Mouse (Mus musculus): ENCODE measurements at regions not wholly inside any gene's neighbourhood (a gene's known extent, or its start where the extent isn't known, plus 50 kb on each side); places are given as distances from the start of the nearest gene placed in this dataset.
"Not testable (repeated sequence)": the region's sequence is repeated elsewhere in the genome, so short reads cannot be mapped to it uniquely, and the experiment has no call there.

DNA sequence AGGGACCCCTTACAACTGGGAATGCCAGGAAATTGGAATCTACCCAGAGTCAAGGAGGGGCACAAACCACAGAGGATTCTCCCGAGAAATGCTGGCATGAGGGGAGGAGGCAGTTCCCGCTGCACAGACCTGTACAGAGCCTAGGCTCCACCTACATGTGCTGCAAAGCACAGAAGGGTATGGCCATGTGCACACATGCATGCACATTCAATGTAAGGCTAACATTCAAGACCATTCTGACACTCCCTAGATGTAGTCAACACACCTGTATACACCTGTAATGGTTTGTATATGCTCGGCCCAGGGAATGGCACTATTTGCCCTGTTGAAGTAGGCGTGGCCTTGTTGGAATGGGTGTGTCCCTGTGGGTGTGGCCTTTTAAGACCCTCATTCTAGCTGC lies 238.0 kb downstream of the Prex1 start:
- DNase-seq = no peak

DNA sequence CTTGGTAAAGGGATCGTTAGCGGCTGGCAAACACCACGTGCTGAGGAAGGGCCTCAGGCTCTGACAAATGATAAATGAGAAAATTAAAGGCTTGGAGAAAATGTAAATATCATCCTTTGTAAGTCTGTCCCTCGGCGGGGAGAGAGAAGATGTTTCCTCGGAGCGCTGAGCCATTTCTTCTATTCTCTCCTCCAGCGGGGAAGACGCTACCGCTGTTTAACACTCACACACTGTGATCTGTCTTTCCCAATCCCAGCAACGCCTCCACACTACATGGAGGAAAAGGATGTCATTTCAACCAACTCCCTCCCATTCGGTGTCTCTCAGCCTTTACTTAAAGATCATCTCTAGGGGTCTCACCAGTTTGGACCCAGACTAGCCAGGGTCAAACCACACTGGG lies 239.0 kb downstream of the Prex1 start:
- DNase-seq = no peak

DNA sequence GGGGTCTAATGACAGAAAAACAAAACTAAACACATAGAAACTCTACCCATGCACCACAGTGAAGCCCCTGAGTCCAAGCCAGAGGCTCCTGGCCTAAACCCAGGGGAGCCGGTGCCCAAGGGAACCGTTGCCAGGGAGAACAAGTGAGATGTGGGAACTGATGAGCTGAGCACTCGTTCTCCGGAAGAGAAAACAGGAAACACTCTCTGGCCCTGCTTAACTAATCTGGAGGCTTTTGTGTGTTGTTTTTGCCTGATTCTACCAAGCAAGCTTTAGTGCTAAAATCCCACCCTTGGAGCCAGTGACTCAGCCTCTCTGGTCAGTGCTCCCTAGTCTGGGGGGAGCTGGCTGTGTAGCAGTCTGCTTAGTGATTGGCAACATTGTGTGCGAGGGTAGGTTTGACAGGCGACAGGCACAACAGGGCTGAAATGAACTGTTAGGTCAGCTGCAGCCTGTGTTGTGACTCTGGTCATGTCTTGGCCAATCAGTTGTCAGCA lies 242.3 kb downstream of the Prex1 start:
- DNase-seq = no peak

DNA sequence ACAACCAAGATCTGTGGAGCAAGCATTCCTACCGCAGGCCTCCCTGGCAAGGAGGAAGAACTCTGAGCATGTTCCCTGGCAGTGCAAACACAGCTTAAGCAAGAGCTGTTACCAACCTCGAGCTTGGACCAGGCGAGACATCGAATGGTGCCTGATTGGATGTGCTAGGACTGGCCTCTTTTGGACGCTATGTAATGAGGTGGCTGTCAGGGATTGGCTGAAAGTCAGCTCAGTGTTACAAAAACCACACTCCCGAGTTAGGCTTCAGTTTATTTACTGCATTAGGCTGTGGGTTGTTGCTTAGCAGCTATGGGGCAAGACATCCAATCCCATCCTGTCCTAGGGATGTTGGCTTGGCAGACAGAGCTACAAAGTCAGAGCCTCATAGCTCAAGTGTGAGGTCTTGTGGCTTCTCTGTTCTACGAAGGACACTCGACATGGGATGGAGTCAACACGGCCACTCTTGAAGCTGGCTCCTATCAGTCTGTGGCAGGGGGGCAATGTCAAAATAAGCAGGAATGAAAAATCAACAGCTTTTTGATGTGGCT lies 244.5 kb downstream of the Prex1 start:
- DNase-seq = no peak

DNA sequence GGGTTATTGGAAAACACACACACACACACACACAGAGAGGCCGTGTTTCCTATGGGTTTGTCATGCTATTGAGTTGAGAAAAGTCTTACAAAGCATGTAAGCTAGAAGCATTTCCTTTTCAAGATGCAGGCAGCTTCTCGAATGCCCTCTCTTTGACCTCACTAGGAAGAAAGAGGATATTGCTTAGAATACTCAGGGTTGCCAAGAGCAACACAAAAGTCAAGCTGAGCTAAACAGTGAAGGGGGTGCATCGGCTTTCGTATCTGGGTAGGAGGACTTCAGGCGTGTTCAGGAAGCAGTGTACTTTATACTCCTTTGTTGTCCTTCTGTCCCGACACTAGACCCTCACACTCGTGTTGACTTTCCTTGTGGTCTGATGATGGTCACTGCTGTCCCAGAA lies 246.5 kb downstream of the Prex1 start:
- no peak for DNase-seq

DNA sequence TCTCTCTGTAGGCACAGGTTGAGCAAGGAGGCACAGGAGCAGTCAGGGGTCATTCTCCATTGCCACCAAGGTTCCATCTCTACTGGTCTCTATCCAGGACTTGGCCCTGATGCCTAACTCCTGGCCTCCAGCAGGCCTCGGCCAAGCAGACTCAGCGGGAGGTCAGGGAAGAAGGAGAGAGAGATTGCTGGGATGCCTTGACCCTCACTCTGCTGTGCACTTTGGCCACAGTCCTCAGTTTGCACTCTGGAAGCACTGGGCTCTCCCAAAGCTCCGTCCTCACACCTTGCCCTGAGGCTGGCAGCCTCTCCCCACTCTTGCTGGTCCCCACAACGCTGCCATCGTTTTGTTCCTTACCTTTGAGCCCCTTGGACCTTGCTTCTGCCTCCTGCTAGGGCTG lies 248.1 kb downstream of the Prex1 start:
- no peak for DNase-seq

DNA sequence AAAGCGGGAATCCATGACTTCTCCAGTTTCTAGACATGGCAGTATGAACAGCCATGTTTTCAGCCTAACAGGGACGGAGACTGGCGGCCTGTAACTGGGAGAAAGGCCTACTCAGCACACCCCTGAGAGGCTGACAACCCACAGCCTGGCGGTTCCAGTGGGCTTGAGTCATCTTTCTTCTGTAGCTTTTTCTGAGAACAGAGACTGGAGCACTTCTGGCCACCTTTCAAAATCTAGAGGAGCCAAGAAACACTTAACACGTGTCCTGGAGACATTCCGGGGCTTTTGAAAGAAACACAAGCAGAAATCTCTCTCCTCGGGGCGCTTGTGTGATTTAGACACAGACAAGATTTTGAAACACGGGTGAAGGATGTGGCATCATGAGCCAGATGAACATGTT lies 250.1 kb downstream of the Prex1 start:
- peak; percentile 54 for DNase-seq

DNA sequence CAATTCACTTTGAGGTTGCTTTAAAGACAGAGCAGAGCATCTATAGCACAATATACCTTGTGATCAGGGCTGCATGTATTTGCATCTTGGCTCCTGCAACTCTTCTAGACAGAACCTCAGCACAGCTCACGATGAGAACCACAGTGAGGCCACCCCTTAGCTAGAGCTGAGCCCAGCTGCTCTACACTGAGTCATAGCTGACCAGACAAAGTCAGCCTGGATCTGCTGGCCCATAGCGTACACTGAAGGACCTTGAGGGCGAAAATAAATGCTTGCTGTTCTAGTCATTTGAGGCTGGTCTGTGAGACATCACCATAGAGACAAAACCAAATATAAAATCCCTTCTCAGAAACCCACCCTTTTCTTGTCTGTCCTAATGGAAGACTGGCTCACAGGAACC lies 251.7 kb downstream of the Prex1 start:
- DNase-seq = no peak

DNA sequence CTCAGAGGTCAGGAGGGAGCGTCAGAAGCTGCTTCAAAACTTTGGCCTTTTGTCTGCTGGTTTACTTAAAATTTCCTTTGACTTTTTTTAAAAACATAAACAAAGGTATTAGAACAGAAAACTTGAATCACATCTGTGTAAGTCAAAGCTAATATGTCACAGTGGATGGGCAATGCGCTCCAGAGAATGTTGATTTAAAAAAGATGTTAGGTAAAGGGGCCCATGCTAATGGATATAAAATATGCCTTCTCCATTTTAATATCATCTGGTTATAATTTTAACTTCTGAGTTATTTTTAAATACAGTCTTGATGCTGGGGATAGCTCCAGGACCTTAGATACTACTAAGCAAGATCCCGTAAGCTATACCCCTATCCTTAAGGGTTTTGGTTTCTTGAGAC lies 252.5 kb downstream of the Prex1 start:
- no peak for DNase-seq

DNA sequence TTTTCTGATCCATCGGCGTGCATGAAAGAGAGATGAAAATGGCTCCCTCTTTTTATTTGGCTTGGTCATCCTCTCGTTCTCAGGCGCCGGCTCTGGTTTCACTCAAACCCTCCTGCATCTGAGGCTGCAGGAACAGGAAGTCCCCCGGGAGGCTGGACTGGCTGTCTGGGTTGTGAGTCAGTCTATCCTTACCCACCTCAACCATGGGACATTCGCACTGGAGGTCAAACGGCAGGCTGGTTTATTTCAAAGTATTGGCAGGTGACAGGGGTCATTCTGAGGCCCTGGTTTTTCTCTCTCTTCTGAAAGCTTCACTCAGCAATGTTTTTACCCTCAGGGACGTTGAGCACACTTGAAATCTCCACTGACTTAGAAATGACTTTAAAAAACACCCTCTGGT lies 253.7 kb downstream of the Prex1 start:
- DNase-seq = peak; percentile 77

DNA sequence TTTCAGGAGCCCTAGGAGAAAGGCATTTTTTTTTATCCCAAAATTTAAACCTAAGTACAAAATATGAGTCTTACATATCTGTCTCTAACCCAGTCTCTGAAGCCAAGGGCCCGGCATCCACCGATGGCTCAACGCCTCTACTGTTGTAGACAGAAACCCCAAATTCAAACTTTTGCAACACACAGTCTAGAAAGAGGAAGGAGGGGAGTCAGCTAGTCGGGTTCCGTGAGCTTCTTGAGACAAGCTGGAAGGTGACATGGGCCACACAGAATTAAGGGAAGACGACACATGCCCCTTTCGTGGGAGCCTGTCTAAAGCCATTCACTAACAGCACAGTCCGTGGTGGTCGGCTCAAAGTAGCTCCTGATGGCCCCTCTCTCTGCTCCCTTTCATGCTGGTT lies 254.7 kb downstream of the Prex1 start:
- DNase-seq = no peak

DNA sequence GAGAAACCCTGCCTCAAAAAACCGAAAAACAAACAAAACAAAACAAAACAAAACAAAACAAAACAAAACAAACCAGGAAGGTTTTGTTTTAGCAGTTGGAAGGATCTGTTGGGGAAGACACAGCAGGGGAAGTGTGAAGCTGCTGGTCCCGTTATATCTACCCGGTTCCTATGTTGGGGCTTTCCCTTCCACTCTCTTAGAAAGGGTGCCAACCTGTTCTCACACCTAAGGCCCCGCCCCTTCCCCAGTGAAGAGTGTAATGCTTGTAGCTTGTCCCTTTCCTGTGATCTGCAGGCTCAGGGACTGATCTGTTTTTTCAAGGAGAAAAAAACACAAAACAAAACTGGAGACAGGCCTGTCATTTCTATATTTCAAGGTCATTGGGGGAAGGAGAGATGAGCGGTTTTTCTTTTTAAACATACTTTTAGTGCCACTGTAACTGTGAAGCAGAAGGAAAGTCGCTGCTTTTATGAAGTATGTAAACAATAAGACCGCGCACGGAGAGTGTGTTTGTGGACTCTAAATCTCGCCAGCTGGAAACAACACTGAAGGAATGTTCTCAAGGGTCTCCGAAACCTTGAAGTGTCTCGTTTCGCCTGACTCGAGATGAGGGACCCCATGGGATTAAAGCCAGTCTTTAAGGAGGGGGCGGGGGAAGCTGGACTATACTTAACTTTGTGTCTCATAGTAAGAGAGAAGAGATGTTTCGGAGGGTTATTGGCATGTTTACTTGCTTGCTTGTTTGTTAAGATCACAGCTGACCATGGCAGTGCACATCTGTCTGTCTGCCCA lies 256.1 kb downstream of the Prex1 start:
- no peak for DNase-seq

DNA sequence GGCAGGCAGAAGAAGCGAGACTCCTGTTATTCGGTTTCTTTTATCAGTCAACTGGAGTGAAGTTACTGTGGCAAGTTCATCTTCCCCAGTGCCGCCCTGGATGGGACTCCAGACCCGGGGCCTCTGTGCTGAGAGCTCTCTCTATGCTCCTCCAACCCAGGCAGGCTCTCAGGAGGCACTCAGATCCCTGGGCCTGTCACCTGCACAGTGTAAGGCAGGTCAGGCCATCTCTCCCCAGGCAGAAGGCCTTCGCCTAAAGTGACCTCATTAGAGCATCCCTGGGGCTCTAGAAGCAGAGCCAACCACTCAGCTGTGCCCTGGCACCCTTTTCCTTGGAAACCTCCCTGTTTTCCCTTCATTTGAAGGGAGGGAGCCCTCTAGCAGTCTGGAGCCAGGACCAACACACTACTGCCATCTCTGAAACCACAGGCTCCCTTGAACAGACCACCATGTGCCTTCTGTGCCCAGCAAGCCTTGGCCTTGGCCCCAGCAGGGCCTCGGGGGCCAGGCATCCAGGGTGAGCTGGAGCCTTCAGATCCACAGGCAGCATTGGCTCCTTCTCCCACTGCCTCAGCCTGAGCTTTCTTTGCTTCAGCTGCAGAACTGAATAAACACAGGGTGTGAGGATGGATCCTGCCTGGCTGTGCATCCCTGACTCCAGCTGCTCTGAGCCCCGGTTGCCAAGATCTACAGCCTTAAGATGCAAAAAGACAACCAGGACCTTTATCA lies 259.3 kb downstream of the Prex1 start:
- not testable (repeated sequence) for DNase-seq

DNA sequence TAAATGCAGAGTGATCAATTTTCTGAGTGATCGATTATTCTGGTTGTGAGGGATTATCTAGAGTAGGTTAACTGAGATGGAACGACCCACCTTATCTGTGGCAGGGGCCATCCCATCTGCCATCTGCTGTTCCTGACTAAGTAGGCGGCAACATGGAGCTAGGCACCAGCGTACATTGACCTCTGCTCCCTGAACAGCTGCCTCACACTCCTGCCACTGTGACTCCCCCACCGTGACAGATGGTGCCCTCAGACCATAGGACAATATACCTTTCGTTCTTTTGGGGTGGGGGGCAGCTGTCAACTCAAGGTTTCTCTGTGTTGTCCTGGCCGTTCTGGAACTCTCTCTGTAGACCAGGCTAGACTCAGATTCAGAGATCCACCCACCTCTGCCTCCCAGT lies 262.7 kb downstream of the Prex1 start:
- no peak for DNase-seq

DNA sequence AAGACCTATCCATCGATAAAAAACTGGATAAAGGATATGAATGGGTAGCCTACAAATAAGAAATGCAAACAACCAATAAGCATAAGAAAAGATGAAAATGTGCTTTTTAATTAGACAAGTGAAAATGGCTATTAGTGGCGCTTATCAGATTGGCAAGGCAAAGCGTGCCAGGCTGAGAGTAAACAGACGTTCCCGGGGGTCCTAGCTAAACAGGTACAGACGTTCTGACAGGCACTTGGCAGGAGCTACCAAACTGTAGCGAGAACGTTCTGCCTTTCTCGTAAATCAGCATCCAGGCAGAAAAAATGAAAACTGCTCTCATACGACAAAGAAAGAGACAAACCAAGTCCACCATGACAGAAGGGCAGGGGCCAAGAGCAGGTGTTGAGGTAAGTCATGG lies 263.3 kb downstream of the Prex1 start:
- DNase-seq = no peak

DNA sequence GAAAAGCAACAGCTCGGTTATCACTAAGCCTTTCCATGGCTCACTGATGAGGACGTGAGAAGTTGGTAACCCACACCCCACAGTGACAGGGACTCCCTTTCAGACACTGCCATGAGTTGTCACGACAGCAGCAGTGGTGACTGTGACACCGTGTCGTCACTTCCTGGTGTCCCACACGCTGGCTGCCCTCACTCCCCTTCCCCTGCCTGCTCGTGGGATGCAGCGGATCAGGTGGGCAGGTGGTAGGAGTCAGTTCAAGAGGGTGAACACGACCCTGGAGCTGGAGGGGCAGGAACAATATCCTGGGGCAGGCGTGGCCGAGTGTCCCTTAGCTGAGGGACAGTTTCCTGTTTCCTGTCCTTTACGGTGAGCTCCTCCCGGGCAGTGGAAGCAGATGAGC lies 264.9 kb downstream of the Prex1 start:
- no peak for DNase-seq

DNA sequence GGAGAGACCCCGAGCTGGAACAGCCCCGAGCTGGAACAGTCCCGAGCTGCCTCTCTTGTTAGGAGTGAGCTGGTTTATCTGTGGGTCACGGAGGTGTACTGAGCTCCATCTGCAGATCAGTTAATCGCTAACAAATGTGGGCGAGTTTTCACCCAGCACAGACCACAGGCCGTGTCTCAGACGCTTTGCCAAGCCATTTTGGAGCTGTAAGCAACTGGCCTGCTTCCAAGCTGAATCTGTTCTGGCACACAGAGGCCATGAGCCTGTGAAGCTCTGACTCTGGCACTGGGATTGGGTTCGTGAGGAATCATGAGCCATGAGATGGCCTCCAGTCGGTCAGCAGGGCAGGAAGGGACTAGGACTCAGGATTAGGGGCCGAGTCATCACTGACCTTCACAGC lies 265.5 kb downstream of the Prex1 start:
- peak; percentile 78 for DNase-seq

DNA sequence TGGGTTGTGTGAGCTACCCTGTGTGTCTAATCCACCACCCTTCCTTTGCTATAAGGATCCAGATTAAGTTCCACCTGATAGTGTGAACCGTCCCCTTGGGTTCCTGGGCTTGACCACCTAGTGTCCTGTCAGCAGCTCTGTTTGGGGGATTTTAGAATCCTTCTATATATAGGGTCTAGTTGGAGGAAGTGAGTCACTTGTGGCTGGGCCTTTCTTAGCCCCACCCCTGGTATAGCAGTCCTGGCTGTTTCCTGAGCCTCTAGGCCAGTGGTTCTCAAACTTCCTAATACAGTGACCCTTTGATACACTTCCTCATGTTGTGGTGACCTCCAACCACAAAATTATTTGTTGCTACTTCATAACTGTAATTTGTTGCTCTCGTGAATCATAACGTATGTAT lies 267.1 kb downstream of the Prex1 start:
- no peak for DNase-seq

DNA sequence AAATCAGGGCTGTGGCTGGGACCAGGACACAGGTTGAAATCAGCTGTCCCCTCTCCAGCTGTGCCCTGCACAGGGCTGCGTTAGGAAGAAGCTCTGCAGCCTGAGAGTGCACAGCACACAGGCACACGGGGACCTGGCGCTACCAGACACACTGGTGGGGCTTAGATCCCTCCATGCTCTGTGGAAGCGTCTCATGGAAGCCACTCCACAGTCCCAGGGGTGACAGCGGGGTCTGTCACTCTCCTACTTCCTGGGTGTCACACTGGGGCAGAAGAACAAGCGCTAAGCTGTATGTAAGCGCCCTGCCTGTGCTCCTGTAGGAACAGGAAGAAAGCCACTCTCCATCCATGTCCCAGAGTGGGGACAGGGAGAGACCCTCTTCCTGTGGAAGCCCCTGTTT lies 267.8 kb downstream of the Prex1 start:
- DNase-seq = not testable (repeated sequence)

DNA sequence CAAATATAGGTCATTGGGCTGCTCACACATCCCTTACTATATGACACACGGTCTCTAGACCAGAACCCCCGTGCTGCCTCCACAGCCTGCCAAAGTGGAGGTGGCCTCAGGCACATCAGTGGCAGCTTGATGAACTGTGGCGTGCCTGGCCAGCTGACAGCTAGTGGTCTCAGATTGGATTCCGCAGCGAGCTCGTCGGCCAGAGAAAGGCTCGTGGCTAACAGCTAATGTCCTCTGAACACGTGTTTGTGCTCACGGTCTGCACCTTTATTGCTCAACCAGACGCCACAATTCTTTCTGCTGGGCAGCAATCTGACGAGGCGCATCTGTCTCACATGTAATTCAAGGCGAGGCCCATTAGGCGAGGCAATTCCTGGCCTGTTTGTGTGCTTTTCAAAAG lies 270.6 kb downstream of the Prex1 start:
- DNase-seq = peak; percentile 47

DNA sequence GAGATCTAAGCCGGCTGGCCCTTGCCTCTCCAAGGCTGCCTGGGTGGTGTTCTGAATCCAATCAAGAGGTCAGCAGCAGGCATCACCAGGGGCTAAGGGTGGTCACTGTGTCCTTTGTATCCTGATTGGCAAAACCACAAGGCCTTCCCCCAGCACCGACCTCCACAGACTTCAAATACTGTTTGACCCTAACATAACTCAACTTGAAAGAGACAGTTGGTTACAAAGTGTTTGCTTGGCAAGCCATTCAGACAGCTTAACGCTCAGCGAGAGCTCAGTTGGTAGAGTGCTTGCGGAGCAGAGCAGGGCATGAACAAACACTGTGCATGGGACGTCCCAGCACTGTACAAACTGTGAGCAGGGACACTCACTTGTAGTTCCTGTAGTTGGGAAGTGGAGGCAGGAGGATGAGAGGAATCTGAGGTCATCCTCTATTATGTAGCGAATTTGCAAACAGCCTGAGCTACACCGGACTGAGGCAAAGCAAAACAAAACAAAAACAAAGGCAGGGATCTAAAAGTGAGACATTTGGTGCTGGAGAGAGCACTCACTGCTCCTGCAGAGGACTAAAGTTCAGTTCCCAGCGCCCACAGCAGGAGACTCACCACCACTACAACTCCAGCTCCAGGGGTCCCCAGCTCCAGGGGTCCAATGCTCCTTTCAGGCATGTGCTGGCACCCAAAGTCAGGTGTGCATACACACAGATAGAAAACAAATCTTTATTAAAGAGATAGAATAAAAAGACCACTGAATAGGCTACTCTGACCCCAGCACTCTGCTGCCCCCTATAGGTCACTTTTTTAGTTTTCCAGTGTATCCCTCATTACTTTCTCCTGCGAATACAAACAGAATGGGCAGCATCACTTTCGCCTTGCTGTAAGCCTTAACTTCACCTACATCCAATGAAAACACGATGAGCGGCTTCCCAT lies 273.5 kb downstream of the Prex1 start:
- peak; percentile 60 for DNase-seq

DNA sequence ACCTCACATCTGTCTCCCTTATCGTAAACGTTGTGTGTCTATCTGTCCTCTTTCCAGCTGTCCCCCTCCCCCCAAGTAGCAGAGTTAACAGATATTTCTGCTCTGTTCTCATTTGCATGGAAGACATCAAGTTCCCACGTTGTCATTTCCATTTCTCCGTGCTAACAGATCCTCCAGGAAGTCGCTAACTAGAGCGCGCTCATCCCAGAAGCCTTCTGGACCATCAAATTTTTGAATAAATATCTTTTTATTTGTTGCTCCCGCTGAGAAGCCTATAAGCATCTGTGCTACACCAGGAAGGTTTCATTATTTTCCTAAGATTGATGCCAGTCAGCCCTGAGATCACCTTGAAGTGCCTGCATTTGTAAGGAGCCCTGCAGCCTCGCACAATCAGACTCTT lies 275.4 kb downstream of the Prex1 start:
- DNase-seq = no peak

DNA sequence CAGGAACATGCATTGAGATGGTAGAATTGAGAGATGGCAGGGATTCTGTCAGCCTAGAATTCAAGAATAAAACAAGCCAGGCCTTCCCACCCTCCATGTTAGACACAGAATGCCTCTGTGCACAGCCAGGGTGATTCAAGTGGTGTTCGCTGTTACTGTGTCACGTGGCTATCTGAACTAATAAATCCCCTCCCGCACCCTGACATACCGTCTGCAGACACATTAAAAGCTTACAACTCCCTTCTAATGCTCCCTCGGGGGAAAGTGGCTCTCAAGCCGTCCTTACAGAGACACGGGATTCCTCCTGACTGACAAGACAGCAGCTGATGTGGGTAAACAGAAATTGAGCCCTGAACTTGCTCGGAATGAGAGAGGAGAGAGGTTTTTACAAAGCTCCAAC lies 279.1 kb downstream of the Prex1 start:
- no peak for DNase-seq
